Mouse (Mus musculus) midbrain, postnatal 0 days (tissue): ENCODE results near the gene Cdh4. TPM values are rescaled to one million over a fixed set of nuclear protein-coding genes. Genes with fewer than 3 reads are reported as not detected.

Source experiments
- ATAC-seq: fragments of 200-750 bp; cut with Nextera tagmentation; 2 replicates; pipeline ENCODE4 v1.8.0; 2017; ENCODE audit warnings: moderate number of reproducible peaks, mild to moderate bottlenecking, moderate TSS enrichment, moderate library complexity; ENCODE audit not compliant: low FRiP score
- DNase-seq: peaks from one replicate; pipeline ENCODE4 v3.0.0-alpha.2; 2015; ENCODE audit warnings: low spot score
- H3K27ac ChIP-seq: fragments of 300-500 bp; sonication (generic); 2 replicates; pipeline ENCODE4 v1.5.1; 2014; ENCODE audit warnings: low read depth, mild to moderate bottlenecking, low read length, mixed read lengths
- H3K27me3 ChIP-seq: fragments of 300-500 bp; sonication (generic); 2 replicates; pipeline ENCODE4 v1.6.1; 2014; ENCODE audit warnings: low read length, control low read depth, mixed read lengths; ENCODE audit not compliant: insufficient read depth
- H3K36me3 ChIP-seq: fragments of 300-500 bp; sonication (generic); 2 replicates; pipeline ENCODE4 v1.6.1; 2014; ENCODE audit warnings: low read length, control low read depth, mixed read lengths; ENCODE audit not compliant: insufficient read depth
- H3K4me1 ChIP-seq: fragments of 300-500 bp; sonication (generic); 2 replicates; pipeline ENCODE4 v1.6.1; 2014; ENCODE audit warnings: mild to moderate bottlenecking, control low read depth, antibody characterized with exemption, low read length, mixed read lengths; ENCODE audit not compliant: insufficient read depth
- H3K4me2 ChIP-seq: fragments of 300-500 bp; sonication (generic); 2 replicates; pipeline ENCODE4 v1.6.1; 2014; ENCODE audit warnings: low read depth, mild to moderate bottlenecking, low read length, mixed read lengths; ENCODE audit not compliant: poor library complexity, severe bottlenecking
- H3K4me3 ChIP-seq: fragments of 300-500 bp; sonication (generic); 2 replicates; pipeline ENCODE4 v1.5.1; 2014; ENCODE audit warnings: low read depth, mild to moderate bottlenecking, low read length, moderate library complexity
- H3K9ac ChIP-seq: fragments of 300-500 bp; sonication (generic); replicated peaks from 2 replicates; pipeline ENCODE4 v1.6.1; 2014; ENCODE audit warnings: mild to moderate bottlenecking, low read length, moderate library complexity, mixed read lengths; ENCODE audit not compliant: poor library complexity, severe bottlenecking
- H3K9me3 ChIP-seq: fragments of 300-500 bp; sonication (generic); 2 replicates; pipeline ENCODE4 v1.6.1; 2016; ENCODE audit warnings: low read length, control low read depth
- CTCF ChIP-seq: IDR thresholded peaks from 2 replicates; pipeline ENCODE4 v1.5.1; 2016; ENCODE audit warnings: antibody characterized with exemption, mild to moderate bottlenecking
- WGBS: fragments of 180-500 bp; shearing (Covaris S2); extraction: QIAGEN DNeasy Blood & Tissue Kit; methylation state at CpG from one replicate; pipeline ENCODE4 v1.1.7; 2014; 5-methylcytosine and 5-hydroxymethylcytosine counted together
- polyA plus RNA-seq: library from polyadenylated mRNA; unstranded; fragments of >200 nt; fragmentation: Nextera tagmentation; extraction: Ambion mirVana; gene quantifications from 2 replicates; pipeline ENCODE4 v1.2.1, GENCODE M21; 2015
- total RNA-seq: library from RNA; depleted of rRNA; stranded (reverse); fragments of >200 nt; gene quantifications from 2 replicates; pipeline ENCODE4 v1.2.3, GENCODE M21; 2014

Cdh4 gene
- total and polyA plus RNA-seq, 2 experiments from 2014 or later = 64.9 to 86.6 TPM

DNA sequence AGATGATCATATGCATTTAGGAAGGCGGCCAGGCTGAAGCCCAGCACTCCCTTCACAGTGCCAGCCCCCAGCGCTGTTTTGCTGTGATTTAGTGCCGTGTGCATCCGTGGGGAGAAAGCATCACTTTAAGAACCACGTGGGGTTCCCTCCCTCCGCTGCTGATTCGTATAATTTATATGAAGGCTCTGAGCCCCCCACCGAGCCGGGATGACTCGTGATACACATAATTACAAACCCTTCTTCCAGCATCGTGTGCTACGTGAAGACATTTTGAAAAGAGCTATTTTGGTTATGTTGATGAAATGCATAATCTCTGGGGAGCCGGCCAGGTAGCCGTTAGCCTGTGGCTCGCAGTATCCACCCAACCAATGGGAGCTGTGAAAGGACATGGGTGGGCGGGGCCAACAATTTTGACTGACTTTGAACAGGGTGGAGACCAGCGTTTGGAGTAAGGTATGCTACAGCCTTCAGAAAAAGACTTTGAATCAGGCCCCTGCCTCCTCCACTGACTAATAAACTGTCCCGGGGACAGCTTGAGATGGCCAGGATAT is 382.6 kb downstream of the Cdh4 start:
- Histone ChIP-seq H3K27ac (peak overlapping the region; percentile 68), H3K9ac (no peak overlapping the region), H3K27me3 (no peaks in the 10 kb centered on the region), H3K4me3 (no peak overlapping the region), H3K4me2 (0 out of 2 replicates have a peak overlapping the region, but pooled peaks have one; percentile 6), H3K4me1 (peaks cover 5% of the 10 kb centered on the region; the same call in 1 of the 2 replicates), H3K9me3 (no peaks in the 10 kb centered on the region), H3K36me3 (no peaks in the 10 kb centered on the region)
- peak; percentile 80 for ATAC-seq
- WGBS = 27% methylated on average over 18 of the region's 18 CpGs
- TF ChIP-seq CTCF = no peak
- peak; percentile 78 for DNase-seq

DNA sequence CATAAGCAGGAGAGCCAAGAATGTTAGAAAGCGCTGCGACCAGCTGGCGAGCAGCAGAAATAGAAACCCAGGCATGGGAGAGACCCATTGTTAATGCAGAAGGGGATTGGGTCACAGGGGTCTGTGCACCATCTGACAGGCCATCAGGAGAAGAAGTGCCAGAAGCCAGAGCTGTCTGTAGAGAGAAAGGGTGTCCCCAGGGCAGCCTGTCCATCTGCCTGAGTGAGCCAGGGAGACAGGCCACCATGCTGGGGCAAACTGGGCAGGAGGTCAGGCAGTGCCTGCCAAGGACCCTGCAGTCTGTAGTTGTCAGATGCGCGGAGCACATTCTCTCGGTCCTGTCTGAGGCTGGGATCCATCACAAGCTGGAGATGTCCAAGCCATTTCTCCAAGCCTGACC is 386.7 kb downstream of the Cdh4 start:
- H3K4me3 ChIP-seq = no peak overlapping the region
- no peak for ATAC-seq
- H3K36me3 ChIP-seq = no peaks in the 10 kb centered on the region
- 83% methylated on average over 6 of the region's 6 CpGs for WGBS
- peak; percentile 68 for DNase-seq
- no peaks in the 10 kb centered on the region for H3K4me1 ChIP-seq
- no peak overlapping the region for H3K27ac ChIP-seq
- no peaks in the 10 kb centered on the region for H3K27me3 ChIP-seq
- no peaks in the 10 kb centered on the region for H3K9me3 ChIP-seq
- no peak overlapping the region for H3K9ac ChIP-seq
- TF ChIP-seq CTCF = no peak
- no peak overlapping the region for H3K4me2 ChIP-seq

GRCm38 (mm10) chr2:179829972-179830371 is 387.7 kb downstream of the Cdh4 start:
- peak; percentile 70 for TF ChIP-seq CTCF
- Histone ChIP-seq H3K27me3 (no peaks in the 10 kb centered on the region), H3K4me3 (no peak overlapping the region), H3K4me2 (no peak overlapping the region), H3K9ac (no peak overlapping the region), H3K4me1 (no peaks in the 10 kb centered on the region), H3K36me3 (no peaks in the 10 kb centered on the region), H3K9me3 (no peaks in the 10 kb centered on the region), H3K27ac (no peak overlapping the region)
- 25% methylated on average over 6 of the region's 6 CpGs for WGBS
- ATAC-seq (no peak), DNase-seq (no peak)

GRCm38 (mm10) chr2:179834892-179835291 is 392.7 kb downstream of the Cdh4 start:
- Histone ChIP-seq H3K27ac (no peak overlapping the region), H3K4me2 (no peak overlapping the region), H3K36me3 (no peaks in the 10 kb centered on the region), H3K27me3 (no peaks in the 10 kb centered on the region), H3K4me1 (peaks cover 10% of the 10 kb centered on the region; the same call in 1 of the 2 replicates), H3K9ac (no peak overlapping the region), H3K9me3 (no peaks in the 10 kb centered on the region), H3K4me3 (no peak overlapping the region)
- ATAC-seq (no peak), DNase-seq (no peak)
- no peak for TF ChIP-seq CTCF
- 64% methylated on average over 9 of the region's 9 CpGs for WGBS

- 46% methylated on average over 7 of the region's 7 CpGs for WGBS
- Histone ChIP-seq H3K27ac (no peak overlapping the region), H3K4me1 (peaks cover 10% of the 10 kb centered on the region; the same call in 1 of the 2 replicates), H3K4me3 (no peak overlapping the region), H3K9ac (no peak overlapping the region), H3K36me3 (no peaks in the 10 kb centered on the region), H3K27me3 (no peaks in the 10 kb centered on the region), H3K9me3 (no peaks in the 10 kb centered on the region), H3K4me2 (no peak overlapping the region)
- ATAC-seq = no peak
- no peak for TF ChIP-seq CTCF
- DNase-seq = no peak
Measured at GRCm38 (mm10) chr2:179835570-179835969, 393.3 kb downstream of the Cdh4 start.

DNA sequence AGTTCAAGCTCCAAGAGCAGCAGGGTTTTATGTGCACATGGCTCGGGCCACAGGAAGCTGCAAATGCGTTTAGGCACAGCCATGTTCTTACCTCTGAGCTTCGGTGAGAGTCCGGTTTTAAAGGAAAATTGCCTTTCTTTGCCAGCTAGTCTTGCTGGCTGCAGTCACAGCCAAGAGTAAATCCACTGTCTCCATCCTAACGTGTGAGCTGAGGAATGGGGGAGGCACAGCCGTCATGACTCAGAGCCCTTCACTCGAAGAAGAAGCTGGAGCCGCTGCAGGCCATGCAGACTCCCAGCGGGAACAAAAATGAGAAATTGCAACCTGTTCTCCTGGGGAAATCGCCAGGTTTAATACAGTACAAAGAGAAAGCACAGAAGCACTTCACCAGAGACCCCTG is 395.0 kb downstream of the Cdh4 start:
- Histone ChIP-seq H3K36me3 (no peaks in the 10 kb centered on the region), H3K4me3 (no peak overlapping the region), H3K4me1 (peaks cover 10% of the 10 kb centered on the region; the same call in 1 of the 2 replicates), H3K9me3 (no peaks in the 10 kb centered on the region), H3K4me2 (no peak overlapping the region), H3K27me3 (no peaks in the 10 kb centered on the region), H3K27ac (peak overlapping the region; percentile 18; the same call in 1 of the 2 replicates), H3K9ac (peak overlapping the region; percentile 42)
- no peak for DNase-seq
- TF ChIP-seq CTCF = no peak
- ATAC-seq = no peak
- whole genome bisulfite sequencing = 44% methylated on average over 10 of the region's 10 CpGs
